Mouse (Mus musculus) thymus, postnatal 4 days (tissue): ENCODE results near the gene Col5a1.

ENCODE experiments used
- DNase-seq: peaks from one replicate; pipeline ENCODE4 v3.0.0; 2021

The Col5a1 gene

DNA sequence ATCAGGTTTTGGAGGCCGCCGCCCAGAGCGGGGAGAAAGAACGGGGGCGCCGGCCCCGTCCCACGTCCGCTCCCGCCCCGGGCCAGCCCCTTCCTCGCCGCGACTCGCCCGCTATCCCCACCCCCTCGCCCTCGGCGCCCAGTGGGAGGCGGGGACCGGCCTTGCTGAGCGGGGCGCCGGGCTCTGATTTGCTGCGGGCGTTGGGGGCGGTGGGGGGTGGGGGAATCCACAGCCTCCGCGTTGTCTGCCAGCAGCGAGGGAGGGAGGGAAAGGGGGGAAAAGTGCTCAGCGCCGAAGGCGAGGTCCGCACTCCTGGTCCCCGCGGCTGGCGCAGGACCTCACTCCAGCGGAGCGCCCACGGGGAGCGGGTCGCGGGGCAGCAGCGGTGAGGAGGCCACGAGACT is at the start of gene Col5a1:
Gene Col5a1 (plus strand): TSS at position 278 of the 404 bp plus-strand sequence.
- peak; percentile 83 for DNase-seq

DNA sequence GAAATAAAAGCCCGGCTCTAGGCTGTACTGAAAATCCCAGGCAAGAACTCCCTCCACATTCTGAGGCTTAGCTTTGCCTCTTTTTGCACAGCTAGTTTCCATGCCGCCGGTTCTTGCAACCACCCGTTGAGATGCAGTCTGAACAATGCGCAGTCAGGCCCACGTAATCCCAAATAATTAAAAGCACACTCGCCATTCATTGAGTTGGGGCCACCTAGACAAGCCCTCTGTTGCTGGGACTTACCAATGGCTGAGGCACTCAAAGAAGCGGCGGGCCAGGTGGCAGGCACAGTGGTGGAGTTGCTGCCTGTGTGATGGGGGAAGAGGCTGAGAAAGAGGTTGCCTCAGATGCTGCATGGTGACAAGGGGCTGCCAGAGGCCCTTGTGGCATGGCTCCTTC is 48.1 kb upstream of the Col5a1 start:
- no peak for DNase-seq

DNA sequence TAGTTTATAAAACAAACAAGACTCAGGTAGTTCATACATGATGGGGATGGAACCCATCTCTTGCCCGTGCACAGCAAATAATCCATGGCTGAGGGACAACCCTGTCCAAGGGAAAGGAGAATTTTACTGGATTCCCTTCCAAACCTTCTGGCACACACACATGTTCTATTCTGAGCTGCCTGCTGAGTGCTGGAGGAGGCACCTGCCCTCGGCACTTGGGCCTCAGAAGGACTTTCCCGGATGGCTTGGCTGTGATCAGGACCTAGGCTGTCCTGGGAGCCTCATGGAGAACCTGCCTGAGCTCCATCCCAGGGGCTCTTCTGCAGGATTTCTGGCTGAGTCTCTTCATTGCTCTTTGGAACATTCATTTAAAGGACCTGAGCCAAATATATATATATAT is 45.3 kb upstream of the Col5a1 start:
- no peak for DNase-seq

DNA sequence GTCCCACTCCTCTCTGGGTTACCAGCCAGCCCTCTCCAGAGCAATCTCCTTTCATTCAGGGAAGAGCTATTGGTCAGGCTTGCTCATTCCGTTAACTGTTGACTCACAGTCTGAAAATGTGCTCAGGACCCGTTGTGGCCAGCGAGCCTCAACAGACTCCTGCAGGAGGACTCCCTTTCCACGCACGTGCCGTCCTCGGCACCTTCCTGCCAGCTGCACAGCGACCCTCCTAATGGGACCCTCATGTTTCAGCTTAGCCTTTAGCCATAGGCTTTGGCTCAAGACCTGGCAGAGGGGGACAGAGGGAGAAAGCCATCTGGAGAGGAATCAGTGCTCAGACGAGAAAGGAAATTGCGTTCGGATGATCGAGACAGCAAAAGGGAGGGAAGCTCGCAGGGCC is 43.3 kb upstream of the Col5a1 start:
- no peak for DNase-seq

DNA sequence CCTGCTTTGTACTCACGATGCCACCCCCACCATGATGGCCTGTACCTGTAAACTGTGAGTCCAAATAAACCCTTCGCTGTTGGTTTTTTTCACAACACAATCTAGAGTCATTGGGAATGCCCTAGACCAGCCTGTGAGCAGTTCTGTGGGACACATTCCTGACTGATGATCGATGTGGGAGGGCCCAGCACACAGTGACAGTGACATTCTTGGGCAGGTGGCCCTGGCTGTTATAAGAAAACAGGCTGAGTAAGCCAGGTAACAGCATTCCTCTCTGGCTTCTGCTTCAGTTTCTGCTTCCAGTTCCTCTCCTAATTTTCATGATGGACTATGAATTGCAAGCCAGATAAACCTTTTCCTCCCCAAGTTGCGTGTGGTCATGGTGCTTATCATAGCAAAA is 41.3 kb upstream of the Col5a1 start:
- DNase-seq = no peak

DNA sequence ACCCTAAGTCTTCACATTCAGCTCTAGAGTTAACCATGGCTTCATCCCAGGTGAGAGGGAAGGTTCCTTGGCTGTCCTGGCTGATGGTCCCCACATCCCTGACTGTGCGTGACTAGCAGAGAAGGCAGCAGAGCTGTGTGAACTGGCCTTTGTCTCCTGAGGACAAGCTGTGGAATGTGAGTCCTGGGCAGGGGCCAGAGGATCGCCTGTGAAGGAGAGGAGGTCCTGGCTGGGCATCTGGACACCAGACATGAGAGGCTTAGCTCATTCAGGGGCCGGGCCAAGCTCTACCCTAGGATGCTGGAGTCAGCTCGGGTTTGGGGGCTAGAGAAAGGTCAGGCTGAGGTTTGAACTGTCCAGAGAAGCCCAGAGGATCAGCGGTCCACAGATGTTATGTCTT is 39.2 kb upstream of the Col5a1 start:
- no peak for DNase-seq

DNA sequence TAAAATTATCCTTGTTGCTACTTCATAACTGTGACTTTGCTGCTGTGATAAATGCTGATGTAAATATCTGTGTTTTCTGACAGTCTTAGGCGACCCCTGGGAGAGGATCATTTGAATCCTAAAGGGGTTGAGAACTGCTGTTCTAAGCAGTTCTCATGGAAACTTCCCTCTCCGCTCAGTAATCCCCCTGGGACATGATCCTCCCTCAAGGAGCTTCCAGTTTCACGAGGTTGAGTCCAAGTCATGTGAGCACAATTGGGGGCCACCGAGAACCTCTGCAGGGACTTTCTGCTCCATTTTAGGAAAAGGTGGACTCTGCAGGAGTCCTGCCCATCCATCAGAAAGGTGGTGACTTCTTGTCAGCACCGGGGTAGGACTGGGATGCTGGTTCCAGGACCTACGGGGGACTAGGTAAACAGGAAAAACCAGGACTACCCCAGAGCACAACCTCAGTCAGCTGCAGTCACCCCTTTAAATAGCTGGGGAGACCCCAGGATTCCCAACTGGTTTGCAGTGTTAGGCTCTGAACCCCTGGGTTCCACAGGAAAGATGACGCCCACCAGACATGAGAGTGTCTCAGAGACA is 38.3 kb upstream of the Col5a1 start:
- DNase-seq = no peak

DNA sequence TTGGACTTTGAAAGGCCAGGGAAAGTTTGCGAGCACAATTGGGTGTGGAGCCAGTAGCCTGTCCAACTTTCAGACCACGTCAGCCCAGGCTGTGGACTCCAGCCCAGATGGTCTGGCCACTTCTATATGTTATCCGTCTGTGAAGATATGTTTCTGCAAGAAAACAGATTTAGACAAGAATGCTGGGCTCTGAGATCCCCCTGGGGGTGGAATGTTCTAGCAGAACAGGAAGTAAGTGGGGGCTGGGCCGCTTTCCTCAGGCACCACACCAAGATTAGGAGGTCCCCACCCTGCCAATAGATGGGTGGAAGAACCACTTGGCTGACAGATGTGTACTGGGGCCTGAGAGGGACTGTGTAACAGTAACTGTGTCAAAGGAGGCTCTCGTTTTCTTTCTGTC is 37.8 kb upstream of the Col5a1 start:
- no peak for DNase-seq

DNA sequence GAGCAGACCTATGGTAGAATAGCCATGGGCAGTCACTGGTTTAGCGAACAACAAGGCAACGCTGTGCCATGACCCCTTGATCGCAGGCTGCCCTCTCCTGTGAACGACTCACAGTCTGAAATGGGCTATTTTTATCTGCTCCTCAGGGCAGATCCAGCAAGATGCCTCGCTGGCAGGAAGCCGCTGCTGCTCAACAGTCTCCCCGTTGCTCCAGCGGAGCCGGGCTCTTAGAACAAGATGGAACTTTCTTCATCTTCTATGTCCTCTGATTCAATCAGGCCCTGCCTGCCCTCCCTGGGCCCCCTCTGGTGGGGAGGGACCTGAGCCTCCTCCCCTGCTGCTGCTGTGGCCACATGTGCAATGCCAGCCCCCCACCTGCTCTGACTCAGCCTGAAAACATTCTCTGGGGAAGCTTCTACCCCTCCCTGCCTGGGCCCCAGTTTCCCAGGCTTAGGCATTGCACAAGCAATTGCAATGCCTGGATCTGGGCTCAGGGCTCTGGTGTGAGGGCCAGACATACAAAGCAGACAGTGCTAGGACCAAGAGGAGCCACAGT is 27.8 kb upstream of the Col5a1 start:
- DNase-seq = no peak

DNA sequence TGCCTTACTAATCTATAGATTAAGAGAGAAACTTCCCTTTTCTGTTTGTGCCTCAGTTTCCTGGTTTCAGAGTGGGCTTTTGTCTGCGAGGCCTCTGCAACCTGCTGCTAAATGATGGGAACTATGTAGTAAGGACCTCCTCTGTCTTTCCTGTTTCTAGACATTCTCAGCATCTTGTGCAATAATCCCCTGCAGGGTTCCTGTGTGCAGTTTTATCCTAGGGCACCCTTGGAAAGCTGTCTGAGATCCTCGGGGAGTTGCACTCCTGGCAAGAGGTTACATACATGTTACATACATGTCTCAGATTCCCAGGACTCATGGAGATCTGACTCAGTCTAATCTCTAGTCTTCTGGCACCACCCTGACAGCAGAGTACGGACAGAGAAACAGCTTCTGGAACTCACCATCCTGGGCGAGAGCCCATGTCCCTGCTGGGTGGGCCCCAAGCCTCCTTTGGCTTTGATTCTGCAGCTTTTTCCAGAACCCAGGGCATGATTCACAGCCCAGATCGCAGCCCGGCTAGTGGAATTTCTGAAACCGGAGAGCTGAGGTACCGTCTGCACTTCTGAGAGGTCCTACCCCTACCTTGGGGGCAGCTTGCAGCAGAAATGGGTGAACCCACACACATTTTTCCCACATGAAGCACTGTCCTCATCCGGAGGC is 24.5 kb upstream of the Col5a1 start:
- DNase-seq = no peak

DNA sequence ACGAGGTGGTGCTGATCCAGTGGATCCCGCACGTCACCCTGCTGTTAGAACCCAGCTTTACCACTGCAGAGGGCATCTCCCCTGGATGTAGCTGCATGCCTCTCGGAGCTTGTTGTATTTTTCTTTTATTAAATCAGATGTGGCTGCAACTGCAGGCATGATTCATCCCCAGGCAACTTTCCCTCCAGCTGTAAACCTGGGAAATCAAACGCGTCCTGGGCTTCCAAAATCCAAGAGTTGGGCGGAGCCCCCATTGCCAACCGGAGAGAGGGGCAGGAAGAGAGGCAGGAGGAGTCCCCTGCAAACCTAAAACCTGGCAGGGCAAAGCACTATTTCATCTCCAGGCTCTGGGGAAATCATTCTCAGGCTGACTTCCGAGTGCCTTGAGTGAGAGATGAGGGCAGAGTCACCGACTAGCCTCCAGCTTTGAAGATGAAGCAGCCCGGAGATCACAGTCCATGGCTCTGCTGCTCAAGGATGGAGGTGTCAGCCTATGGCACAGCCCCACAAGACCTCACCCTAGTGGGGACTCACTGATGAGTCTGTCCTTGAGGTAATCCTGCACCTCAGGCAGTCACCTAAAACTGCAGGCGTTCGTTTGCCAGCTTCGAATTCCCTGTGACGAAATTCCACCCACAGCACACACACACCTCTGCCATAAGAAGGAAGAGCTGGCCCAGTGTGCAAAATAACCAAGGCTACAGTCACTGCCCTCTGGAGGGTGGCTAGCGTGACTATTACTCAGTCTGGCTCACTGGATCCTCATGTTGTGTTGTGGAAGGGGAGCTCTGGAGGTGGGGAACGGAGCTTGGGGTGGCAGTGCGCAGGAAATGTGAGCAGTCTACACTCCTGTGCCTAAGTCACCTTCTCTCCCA is 21.5 kb upstream of the Col5a1 start:
- no peak for DNase-seq

DNA sequence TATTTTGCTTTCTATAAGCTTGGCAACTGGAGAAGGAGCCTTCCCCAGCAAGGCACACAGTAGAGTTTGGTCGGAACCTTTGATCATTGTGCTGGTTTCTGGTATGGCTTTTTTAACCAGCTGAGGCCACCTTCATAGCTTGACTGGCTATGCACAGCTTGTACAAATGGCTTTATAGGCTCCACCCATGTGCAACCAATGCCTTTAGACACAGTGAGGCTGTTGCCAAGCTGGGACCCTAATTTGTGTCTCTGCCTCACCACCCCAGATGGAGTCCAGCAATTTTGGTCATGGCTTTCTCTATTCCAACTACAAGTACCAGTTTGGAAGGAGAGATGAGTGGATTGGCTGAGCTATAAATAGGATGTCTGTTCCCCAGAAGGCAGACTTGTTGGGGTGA is 15.6 kb upstream of the Col5a1 start:
- no peak for DNase-seq

DNA sequence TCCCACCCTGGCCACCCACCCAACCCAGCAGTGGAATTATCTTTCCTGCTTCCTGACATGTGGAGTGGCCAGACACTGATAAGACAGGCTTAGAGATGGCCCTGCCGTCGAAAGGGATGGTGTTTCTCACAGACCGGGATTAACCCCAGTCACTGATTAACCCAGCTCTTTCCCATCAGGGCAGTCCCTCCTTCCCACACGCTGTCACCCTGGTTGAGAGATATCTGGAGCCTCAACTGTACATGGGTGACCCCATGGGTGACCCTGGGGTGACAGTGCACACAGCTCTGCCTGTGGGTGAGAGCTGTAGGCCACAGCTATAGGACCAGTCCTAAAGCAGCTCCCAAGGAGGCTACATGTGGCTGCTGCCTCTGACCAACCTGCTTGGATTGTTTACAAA is 15.2 kb upstream of the Col5a1 start:
- DNase-seq = no peak

DNA sequence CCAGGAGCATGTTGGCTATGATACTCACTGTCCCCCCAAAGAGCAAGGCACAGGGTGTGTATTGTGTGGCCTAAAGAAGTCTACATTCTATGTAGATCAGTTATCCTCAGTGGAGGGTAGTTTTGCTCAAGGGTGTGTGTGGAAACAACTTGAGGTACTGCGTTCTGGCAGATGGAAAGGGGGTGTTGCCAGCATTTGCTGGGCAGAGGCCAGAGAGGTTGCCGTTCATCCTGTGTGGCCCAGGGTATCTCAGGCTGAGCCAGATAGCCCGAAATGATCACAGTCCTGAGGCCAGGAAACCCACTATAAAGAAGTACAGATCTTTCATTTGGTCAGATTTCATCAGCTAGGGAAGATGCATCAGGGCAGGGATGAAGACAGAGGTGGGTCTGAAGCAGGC is 13.9 kb upstream of the Col5a1 start:
- no peak for DNase-seq

DNA sequence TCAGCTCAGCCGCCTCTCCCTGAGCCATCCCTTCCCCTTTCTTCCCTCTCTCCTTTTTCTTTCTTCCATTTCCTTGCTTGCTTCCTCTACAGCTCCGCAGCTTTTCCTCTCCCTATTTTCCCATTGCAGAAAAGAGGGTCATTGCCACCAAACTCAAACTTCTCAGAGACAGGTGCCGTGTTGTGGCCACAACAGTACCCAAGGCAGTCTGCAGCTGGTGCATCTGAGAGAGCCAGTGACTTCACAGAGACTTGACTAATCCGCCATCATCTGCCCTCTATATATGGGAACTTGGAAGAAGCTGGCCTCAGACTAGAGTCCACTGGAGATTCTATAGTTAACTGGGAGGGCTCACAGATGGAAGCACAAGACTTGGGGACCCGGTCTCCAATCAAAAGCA is 13.2 kb upstream of the Col5a1 start:
- DNase-seq = no peak

DNA sequence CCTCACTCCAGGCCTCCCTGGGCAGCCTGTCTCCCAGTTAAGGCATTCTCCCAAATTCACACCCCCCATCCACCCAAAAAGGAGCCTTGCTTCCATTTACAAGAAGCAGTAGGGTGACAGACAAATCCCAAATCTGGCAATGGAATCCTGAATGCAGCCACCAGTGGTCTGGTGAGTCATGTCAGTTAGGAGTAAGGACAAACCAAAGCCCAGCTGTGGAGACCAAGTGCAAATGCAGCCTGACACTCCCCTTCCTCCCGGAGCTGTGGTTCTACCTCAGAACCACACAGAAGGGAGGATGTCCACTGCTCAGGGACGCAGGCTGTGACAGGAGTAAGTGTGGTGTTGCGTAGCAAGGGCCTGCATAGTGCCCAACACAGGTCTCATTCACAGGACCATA is 11.6 kb upstream of the Col5a1 start:
- no peak for DNase-seq

DNA sequence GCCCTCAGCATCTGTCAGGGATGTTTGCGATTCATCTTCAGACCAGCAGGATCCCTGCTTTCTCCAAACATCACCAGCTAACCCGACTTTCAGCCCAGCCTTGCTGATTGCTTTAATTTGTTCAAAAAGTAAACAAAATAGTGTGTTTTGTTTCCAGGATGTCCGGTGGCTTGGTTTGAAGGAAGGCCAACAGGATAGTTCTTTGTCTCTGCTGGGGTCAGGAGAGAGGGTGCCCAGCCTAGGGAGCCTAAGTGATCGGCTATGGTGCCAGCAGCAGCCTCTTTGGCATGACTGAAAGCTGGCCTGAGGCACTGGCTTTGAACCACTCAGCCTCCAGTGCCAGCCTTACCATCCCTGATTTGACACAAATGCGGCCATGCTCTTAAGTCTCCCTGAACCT is 11.0 kb upstream of the Col5a1 start:
- no peak for DNase-seq

DNA sequence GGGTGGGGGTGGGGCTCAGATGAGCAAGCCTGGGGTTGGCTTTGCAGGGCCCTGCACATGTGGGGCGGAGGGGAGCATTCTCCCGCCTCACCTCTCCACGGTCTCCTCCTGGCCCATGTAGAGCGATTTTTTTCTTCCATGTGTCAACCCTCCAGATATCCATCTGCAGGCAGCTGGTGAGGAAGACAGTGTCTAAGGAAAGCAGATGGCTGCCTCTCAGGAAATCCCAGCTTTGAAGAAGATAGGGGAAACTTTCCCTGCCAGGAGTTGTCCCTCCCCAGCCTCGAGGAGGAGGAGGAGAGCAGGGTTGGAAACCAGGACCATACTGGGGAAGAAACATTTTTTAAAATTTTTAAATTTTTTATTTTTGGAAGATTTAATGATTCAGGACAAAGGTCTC is 10.4 kb upstream of the Col5a1 start:
- no peak for DNase-seq

DNA sequence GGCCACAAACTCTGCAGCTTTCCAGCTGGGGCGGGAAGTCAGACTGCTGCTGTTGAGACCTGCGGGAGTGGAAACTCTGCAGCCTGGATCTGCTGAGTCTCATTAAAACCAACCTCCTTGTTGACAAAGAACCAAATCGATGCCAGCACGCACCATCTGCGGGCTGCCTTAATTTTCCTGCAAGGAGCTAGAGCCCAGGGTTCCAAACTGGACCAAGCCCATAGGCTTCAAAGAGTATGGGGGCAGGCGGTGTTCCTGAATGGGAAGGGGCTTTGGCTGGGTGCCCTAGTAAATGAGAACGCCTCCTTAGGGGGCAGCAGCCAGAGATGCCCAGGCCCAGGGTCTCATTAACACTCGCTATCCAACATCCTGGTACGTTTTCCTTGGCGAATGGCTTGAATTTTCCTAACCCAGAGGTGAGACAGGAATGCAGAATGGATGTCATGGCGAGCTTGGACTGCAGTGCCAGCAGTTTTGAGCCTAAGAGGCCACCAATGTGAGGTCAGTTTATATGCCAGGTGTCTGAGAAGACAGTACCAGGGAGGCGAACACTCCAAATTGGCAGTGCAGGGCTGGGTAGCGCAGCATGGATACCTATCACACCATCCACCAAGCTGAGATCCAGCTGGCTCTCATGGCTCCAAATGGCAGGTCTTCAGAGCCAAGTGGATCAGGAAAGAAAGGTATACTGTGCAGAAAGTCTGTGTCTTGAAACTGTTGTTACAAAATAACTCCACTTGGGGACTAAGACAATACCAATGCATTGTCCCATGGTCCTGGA is 9.3 kb upstream of the Col5a1 start:
- DNase-seq = no peak

DNA sequence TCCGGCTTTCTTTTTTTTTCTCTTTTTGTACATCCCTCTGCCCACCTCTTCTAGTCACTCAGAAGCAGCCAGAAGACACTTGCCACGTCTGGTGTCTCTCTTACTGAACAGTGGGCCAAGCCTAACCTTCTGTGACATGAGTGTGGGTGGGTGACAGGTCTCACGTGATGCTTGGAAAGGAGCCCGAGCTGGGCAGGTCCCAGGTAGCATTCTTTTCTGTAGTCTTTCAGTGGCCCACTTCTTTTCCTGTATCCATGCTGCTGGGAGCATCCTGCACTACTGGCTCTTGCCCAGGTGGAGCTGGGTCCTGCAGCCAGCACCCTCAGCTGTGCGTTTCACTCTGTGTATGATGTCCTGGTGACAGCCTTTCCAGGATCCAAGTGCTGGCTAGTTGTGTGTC is 8.2 kb upstream of the Col5a1 start:
- DNase-seq = no peak

DNA sequence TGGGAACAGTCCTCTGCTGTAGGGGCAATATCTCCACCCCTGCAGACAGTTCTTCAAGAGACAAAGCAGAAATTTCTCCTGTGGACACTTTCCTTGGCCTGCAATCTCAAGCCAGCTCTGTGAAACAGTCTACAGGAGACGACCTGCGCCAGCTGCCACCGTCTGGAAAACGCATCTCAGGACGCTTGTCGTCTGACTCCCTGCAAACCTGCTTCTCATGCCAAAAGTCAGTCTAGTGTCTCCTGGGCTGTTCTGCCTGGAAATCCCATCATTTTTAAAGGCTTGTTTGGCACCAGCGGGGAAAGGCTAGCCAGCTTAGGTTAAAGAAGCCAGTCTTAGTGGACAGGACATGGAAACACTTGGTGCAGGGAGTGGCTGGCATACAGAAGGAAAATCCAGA is 2.9 kb upstream of the Col5a1 start:
- no peak for DNase-seq

DNA sequence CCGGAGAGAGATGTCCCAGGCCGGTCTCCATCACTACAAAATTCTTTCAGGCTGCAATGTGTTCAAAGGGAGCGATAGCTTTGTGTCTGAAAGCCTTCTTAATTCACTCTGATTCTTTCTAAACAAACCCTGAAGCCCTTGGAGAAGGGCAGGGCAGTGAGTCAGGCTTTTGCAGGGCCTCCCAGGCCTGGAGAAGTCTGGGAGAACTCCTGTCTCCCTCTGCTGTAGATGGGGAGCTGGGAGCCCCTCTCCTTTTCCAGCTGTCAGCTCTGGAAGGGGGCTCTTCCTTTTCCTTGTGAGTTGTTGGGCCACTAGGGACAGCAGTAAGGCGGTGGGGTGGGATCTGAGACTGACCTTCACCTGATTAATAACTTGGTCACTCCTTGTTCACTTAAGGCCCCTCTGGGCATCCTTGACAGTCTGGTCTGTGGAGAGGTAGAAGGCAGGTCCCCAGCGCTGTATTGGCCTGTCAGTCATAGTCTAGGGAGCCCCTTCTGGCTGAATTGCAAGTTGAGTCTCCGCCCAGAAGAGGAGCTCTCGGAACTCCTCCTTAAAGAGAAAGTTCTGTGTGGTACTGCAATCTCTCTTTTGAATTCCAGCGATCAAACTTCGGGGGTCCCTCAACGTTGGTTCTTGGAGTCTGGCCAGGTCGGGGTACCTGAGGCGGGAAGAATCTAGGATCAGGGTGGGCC is 623 bp upstream of the Col5a1 start:
- no peak for DNase-seq
